Mouse (Mus musculus) liver, embryonic 11.5 days (tissue): ENCODE measurements around the gene Chchd4. TPM values are rescaled to one million over a fixed set of nuclear protein-coding genes. Genes with fewer than 3 reads are reported as not detected.
A peak's percentile ranks its signal among the peaks of the same experiment; 100 is the strongest.
"Not testable (repeated sequence)": the region's sequence is repeated elsewhere in the genome, so short reads cannot be mapped to it uniquely, and the experiment has no call there.

Experiments
- ATAC-seq: fragments of 200-750 bp; cut with Nextera tagmentation; replicated peaks from 2 replicates; pipeline ENCODE4 v1.8.0; 2017; ENCODE audit warnings: moderate number of reproducible peaks, mild to moderate bottlenecking, moderate TSS enrichment, moderate library complexity; ENCODE audit not compliant: low FRiP score
- DNase-seq: peaks from one replicate; pipeline ENCODE4 v3.0.0-alpha.2; 2017; ENCODE audit warnings: low spot score
- H3K27ac ChIP-seq: fragments of 300-500 bp; sonication (generic); 2 replicates; pipeline ENCODE4 v1.5.1; 2014; ENCODE audit warnings: mild to moderate bottlenecking, low read depth, low read length, control low read depth
- H3K27me3 ChIP-seq: fragments of 300-500 bp; sonication (generic); replicated peaks from 2 replicates; pipeline ENCODE4 v1.6.1; 2014; ENCODE audit warnings: low read length, mixed read lengths; ENCODE audit not compliant: control insufficient read depth, insufficient read depth
- H3K36me3 ChIP-seq: fragments of 300-500 bp; sonication (generic); 2 replicates; pipeline ENCODE4 v1.6.1; 2014; ENCODE audit warnings: mild to moderate bottlenecking, low read length, moderate library complexity, mixed read lengths; ENCODE audit not compliant: control insufficient read depth, insufficient read depth
- H3K4me1 ChIP-seq: fragments of 300-500 bp; sonication (generic); replicated peaks from 2 replicates; pipeline ENCODE4 v1.6.1; 2014; ENCODE audit warnings: low read length, mixed read lengths; ENCODE audit not compliant: control insufficient read depth, insufficient read depth
- H3K4me2 ChIP-seq: fragments of 300-500 bp; sonication (generic); 2 replicates; pipeline ENCODE4 v1.6.1; 2014; ENCODE audit warnings: mild to moderate bottlenecking, control low read depth, moderate library complexity
- H3K4me3 ChIP-seq: fragments of 300-500 bp; sonication (generic); 2 replicates; pipeline ENCODE4 v1.5.1; 2014; ENCODE audit warnings: low read depth, low read length, control low read depth
- H3K9ac ChIP-seq: fragments of 300-500 bp; sonication (generic); 2 replicates; pipeline ENCODE4 v1.6.1; 2014; ENCODE audit warnings: low read depth, low read length, control low read depth
- H3K9me3 ChIP-seq: fragments of 300-500 bp; sonication (generic); 2 replicates; pipeline ENCODE4 v1.6.1; 2016; ENCODE audit warnings: low read length, inconsistent platforms, mixed read lengths; ENCODE audit not compliant: control insufficient read depth
- WGBS: fragments of 180-500 bp; shearing (Covaris S2); extraction: QIAGEN DNeasy Blood & Tissue Kit; methylation state at CpG from one replicate; pipeline ENCODE4 v1.1.7; 2014; 5-methylcytosine and 5-hydroxymethylcytosine counted together
- polyA plus RNA-seq: library from polyadenylated mRNA; unstranded; fragments of >200 nt; fragmentation: Nextera tagmentation; extraction: Ambion mirVana; gene quantifications from 2 replicates; pipeline ENCODE4 v1.2.1, GENCODE M21; 2014

The Chchd4 gene
- polyA plus RNA-seq, 1 experiment from 2014 or later, result 47.1 TPM

GRCm38 (mm10) chr6:91486736-91487453, 13.5 kb upstream of the Chchd4 start:
- Histone ChIP-seq H3K36me3 (peaks cover 45% of the 10 kb centered on the region), H3K9me3 (no peaks in the 10 kb centered on the region), H3K9ac (no peak overlapping the region), H3K4me2 (no peak overlapping the region), H3K4me3 (no peak overlapping the region), H3K4me1 (no peaks in the 10 kb centered on the region), H3K27me3 (no peaks in the 10 kb centered on the region), H3K27ac (no peak overlapping the region)
- 86% methylated on average over 15 of the region's 15 CpGs for WGBS
- DNase-seq (no peak), ATAC-seq (no peak)

- Histone ChIP-seq H3K27ac (no peak overlapping the region), H3K9ac (no peak overlapping the region), H3K27me3 (no peaks in the 10 kb centered on the region), H3K36me3 (peaks cover 58% of the 10 kb centered on the region), H3K9me3 (no peaks in the 10 kb centered on the region), H3K4me1 (no peaks in the 10 kb centered on the region), H3K4me2 (no peak overlapping the region), H3K4me3 (no peak overlapping the region)
- 88% methylated on average over 2 of the region's 2 CpGs for WGBS
- ATAC-seq (no peak), DNase-seq (no peak)
Observed at GRCm38 (mm10) chr6:91483371-91483770, 10.0 kb upstream of the Chchd4 start.

GRCm38 (mm10) chr6:91476541-91476940, 3.2 kb upstream of the Chchd4 start:
- Histone ChIP-seq H3K4me2 (no peak overlapping the region), H3K27ac (no peak overlapping the region), H3K9me3 (no peaks in the 10 kb centered on the region), H3K4me3 (no peak overlapping the region), H3K9ac (no peak overlapping the region), H3K4me1 (peaks cover 12% of the 10 kb centered on the region), H3K36me3 (peaks cover 32% of the 10 kb centered on the region), H3K27me3 (no peaks in the 10 kb centered on the region)
- 93% methylated on average over 2 of the region's 2 CpGs for WGBS
- ATAC-seq, result no peak
- no peak for DNase-seq

GRCm38 (mm10) chr6:91474441-91475190, 1.3 kb upstream of the Chchd4 start:
- Histone ChIP-seq H3K27ac (no peak overlapping the region), H3K36me3 (peaks cover 24% of the 10 kb centered on the region; the same call in 1 of the 2 replicates), H3K9ac (peak overlapping the region; percentile 83), H3K9me3 (no peaks in the 10 kb centered on the region), H3K4me1 (peaks cover 12% of the 10 kb centered on the region), H3K4me2 (peak overlapping the region; percentile 79), H3K27me3 (no peaks in the 10 kb centered on the region), H3K4me3 (peak overlapping the region; percentile 86)
- WGBS, result 63% methylated on average over 9 of the region's 9 CpGs
- no peak for ATAC-seq
- no peak for DNase-seq

GRCm38 (mm10) chr6:91473805-91474440, 577 bp upstream of the Chchd4 start:
- Histone ChIP-seq H3K9ac (peak overlapping the region; percentile 83), H3K4me1 (peaks cover 12% of the 10 kb centered on the region), H3K36me3 (peaks cover 17% of the 10 kb centered on the region; the same call in 1 of the 2 replicates), H3K27ac (peak overlapping the region; percentile 56; the same call in 1 of the 2 replicates), H3K27me3 (no peaks in the 10 kb centered on the region), H3K9me3 (no peaks in the 10 kb centered on the region), H3K4me2 (peak overlapping the region; percentile 79), H3K4me3 (peak overlapping the region; percentile 86)
- under 1% methylated on average over 27 of the region's 27 CpGs for WGBS
- DNase-seq, result no peak
- peak; percentile 26 for ATAC-seq

GRCm38 (mm10) chr6:91472319-91472718, 1.0 kb downstream of the Chchd4 start:
- no peak for ATAC-seq
- H3K4me3 ChIP-seq, result peak overlapping the region; percentile 86
- peak; percentile 40 for DNase-seq
- H3K9me3 ChIP-seq, result no peaks in the 10 kb centered on the region
- H3K27ac ChIP-seq, result peak overlapping the region; percentile 81
- peak overlapping the region; percentile 92 for H3K9ac ChIP-seq
- H3K36me3 ChIP-seq, result peaks cover 7% of the 10 kb centered on the region; the same call in 1 of the 2 replicates
- no peaks in the 10 kb centered on the region for H3K27me3 ChIP-seq
- WGBS, result 16% methylated on average over 6 of the region's 6 CpGs
- peaks cover 12% of the 10 kb centered on the region for H3K4me1 ChIP-seq
- H3K4me2 ChIP-seq, result peak overlapping the region; percentile 79

GRCm38 (mm10) chr6:91471427-91471826, 1.9 kb downstream of the Chchd4 start:
- H3K27me3 ChIP-seq, H3K9ac ChIP-seq, DNase-seq, ATAC-seq, H3K9me3 ChIP-seq, H3K27ac ChIP-seq: not testable (repeated sequence)
- peak overlapping the region; percentile 79 for H3K4me2 ChIP-seq
- H3K4me3 ChIP-seq, result peak overlapping the region; percentile 86
- 93% methylated on average over 3 of the region's 3 CpGs for WGBS
- H3K4me1 ChIP-seq, result peaks cover 12% of the 10 kb centered on the region
- H3K36me3 ChIP-seq, result peaks cover 11% of the 10 kb centered on the region; the same call in 1 of the 2 replicates

- Histone ChIP-seq H3K9ac (no peak overlapping the region), H3K4me3 (no peak overlapping the region), H3K4me1 (peaks cover 12% of the 10 kb centered on the region), H3K9me3 (no peaks in the 10 kb centered on the region), H3K36me3 (peaks cover 15% of the 10 kb centered on the region; the same call in 1 of the 2 replicates), H3K4me2 (peak overlapping the region; percentile 17), H3K27ac (no peak overlapping the region), H3K27me3 (no peaks in the 10 kb centered on the region)
- WGBS, result 91% methylated on average over 2 of the region's 2 CpGs
- no peak for ATAC-seq
- no peak for DNase-seq
Observed at GRCm38 (mm10) chr6:91470712-91471111, 2.6 kb downstream of the Chchd4 start.
